Mouse (Mus musculus) layer of hippocampus, adult 11-12 months (tissue): ENCODE measurements around the gene Liph.
"Not testable (repeated sequence)": the region's sequence is repeated elsewhere in the genome, so short reads cannot be mapped to it uniquely, and the experiment has no call there.

Experiments
- DNase-seq: peaks from one replicate; pipeline ENCODE4 v3.0.0; 2022; ENCODE audit warnings: low spot score

Gene Liph

GRCm38 (mm10) chr16:21995304-21995703, at the start of gene Liph:
TSS of gene Liph (minus strand) at chr16:21995663.
- DNase-seq: no peak

- no peak for DNase-seq
These were observed 48.4 kb upstream of the Liph start for GRCm38 (mm10) chr16:22043830-22044229.

DNA sequence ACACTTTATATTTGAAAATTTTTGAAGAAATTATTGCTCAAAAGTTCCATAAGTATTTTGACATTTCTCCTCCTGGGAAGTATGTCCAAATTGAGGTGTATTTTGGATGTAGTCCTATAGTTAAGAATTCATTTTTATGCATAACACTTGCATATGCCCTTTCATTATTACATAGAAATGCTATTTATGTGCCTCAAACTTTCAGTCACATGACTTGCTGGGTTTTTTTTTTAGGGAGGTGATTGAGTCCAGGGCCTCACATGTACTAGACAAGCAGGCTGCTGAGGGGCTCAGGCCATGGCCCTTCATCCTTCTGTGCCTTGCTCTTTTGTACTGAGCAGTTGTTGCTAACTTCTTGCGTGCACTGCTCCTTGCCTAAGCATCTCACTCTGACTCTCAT, 44.5 kb upstream of the Liph start:
- no peak for DNase-seq

GRCm38 (mm10) chr16:22038554-22038953, 43.1 kb upstream of the Liph start:
- DNase-seq: no peak

GRCm38 (mm10) chr16:22027474-22027873, 32.0 kb upstream of the Liph start:
- DNase-seq: no peak

DNA sequence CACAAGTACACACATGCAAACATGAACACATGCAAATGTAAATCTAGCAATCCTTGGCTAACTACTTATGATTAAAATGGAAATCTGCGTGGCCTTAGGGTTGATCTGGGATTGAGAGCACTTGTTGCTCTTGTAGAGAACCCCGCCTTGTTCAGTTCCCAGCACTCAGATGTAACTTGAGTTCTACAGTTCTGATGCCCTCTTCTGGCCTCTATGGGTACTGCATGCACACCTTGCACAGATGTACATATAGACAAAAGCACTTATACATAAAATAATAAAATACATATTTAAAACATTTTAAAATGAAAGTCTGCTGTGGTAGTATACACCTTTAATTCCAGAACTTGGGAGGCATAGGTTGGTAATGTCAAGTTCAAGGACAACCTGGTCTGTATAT, 26.7 kb upstream of the Liph start:
- DNase-seq: no peak

DNA sequence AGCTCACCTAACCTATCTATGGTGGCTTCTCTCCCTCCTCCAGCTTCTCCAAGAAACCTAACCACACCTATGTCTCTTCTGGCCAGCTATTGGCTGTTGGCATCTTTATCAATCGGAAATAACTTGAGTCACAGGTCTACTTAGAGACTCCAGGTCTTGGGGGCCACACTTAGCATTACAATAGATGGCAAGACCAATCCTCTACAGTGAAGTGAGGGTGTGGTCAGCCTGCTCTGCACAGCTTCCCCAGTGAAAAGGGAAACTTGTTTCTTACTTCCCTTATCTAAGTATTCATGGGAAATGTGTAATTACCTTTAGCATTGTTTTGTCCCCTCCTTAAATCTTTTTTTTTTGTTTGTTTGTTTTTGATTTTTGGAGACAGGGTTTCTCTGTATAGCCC, 20.1 kb upstream of the Liph start:
- DNase-seq: no peak

- DNase-seq: no peak
These were observed 14.1 kb upstream of the Liph start for GRCm38 (mm10) chr16:22009596-22009995.

GRCm38 (mm10) chr16:22009099-22009584, 13.7 kb upstream of the Liph start, which contains the start of gene Senp2:
TSS of gene Senp2 (plus strand) at chr16:22009484.
- DNase-seq: peak; percentile 100

DNA sequence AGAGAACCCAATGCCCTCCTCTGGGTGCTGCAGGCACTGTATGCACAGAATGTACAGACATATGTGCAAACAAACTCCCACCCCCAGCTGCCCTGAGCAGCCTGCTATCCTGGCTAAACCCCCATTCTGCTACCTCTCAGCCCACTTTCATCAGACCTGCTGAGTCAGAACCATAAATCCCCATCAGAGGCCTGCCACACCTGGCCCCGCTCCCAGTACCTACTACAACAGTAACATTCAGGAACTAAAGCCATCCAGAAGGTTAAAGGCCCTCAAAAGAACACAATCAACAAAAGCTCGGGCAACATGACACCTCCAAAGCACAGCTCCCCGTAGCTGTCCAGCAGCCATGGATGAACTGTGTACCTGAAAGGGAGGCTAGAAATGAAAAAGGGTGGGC, 6.1 kb upstream of the Liph start:
- DNase-seq: no peak

GRCm38 (mm10) chr16:22001172-22001571, 5.7 kb upstream of the Liph start:
- DNase-seq: no peak

GRCm38 (mm10) chr16:21999941-22000690, 4.7 kb upstream of the Liph start:
- DNase-seq: no peak

DNA sequence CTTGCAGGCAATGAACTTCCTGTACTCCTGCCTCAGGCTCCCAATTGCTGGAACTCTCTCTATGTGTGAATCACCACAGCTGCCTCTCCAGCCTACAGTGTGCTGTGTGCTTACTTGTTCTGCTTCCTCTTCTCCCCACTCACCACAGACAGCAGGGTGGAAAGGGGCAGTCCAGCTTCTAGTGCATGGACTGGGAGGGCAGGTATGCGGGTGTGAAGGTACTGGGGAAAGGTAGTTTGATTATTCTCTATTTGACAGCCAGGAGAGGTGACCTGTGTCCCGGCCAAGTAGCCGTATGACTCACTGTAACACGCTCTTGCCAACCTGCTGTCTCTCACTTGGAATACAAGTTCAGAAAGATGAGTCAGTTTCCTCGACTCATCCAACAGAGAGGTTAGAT, 2.6 kb upstream of the Liph start:
- no peak for DNase-seq

DNA sequence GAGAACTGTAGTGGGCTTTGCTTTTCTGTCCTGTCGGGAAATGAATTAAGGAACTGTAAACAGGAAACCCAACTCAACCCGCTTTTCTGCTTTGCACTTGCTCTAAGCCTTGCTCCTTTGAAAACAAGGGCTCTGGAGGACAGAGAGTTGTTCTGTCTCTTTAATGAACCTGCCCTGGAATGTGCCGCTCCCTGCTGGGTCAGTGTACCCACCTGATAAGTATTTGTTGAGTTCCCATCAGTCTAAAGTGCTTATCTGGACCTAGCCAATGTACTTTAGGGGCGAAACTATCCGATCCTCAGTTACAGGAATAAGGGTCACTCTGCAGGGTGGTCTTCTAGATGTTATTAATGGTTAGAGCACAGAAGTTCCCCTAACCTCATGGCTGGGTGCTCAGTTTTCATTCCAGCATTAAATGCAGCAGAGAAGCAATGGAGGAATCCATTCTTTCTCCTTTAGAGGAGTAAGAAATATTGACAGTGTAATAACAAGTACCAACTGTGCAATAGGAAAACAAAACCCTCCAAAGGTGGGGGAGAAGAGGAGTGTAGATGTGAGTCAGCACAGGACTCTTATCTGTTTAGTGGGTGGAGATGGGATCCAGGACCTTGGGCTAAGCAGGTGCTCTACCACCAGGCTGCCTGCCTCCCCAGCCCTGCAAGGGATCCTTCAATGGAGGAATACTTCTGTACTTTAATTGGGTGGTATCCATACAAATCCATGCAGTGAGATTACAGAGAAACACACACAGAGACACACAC, 1.6 kb upstream of the Liph start:
- no peak for DNase-seq

DNA sequence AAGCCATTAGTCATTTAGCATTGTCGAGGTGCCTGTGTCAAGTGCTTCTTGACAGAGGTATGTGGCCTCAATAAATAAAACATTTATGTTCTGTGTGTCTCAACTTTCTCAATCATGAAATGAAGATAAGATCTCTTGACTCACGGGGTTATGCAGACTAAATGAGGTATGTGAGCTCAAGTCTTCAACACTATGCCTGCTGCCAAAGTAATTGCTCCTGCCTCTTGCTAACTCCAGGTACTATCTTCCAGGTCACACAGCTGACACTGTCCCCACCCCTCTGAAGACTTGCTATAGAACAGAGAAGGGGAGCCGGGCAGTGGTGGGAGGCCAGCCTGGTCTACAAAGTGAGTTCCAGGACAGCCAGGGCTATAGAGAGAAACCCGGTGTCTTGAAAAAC, 939 bp upstream of the Liph start:
- no peak for DNase-seq

GRCm38 (mm10) chr16:21991774-21992173, 3.7 kb downstream of the Liph start:
- no peak for DNase-seq

- not testable (repeated sequence) for DNase-seq
These were observed 4.6 kb downstream of the Liph start for GRCm38 (mm10) chr16:21990893-21991292.

GRCm38 (mm10) chr16:21987956-21988355, 7.5 kb downstream of the Liph start:
- DNase-seq: no peak

DNA sequence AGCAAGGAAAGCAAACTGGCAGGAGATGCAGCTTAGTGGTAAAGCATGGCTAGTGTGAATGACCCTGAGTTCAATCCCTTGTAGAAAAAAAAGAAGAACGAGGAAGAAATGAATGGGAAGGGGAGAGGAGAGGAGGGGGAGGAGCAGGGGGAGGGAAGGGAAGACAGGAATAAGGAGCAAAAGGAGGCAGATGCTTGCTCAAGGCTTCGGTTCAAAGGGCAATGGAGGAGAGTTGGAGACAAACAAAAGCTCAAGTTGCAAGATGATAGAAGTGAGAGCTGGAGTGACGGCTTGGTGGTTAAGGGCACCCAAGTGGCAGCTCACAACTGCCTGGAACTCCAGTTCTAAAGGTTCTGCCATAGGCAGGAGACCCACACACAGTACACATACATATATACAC, 9.3 kb downstream of the Liph start:
- no peak for DNase-seq

GRCm38 (mm10) chr16:21984091-21984490, 11.4 kb downstream of the Liph start:
- DNase-seq: no peak

GRCm38 (mm10) chr16:21983581-21983980, 11.9 kb downstream of the Liph start:
- no peak for DNase-seq

DNA sequence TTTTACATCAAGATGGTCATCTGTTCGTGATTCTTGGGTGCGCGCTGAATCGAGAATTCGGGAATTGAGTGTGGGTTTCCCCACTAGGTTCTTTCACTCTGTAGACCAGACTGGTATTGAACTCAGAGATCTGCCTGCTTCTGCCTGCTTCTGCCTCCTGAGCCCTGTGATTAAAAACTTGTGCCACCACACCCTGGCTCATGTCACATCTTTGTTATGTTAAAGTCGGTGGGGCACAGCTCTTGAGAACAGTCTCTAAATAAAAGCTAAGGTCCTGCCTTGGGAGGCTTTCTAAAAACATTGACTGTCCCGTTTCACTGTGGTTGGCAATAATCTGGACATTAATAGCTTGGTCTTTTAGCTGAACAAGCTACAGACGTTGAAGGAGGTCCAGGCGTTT, 12.3 kb downstream of the Liph start:
- DNase-seq: no peak

GRCm38 (mm10) chr16:21977347-21977746, 18.1 kb downstream of the Liph start:
- no peak for DNase-seq
